Mouse (Mus musculus) bone marrow macrophage, adult 2 months (primary cell): ENCODE results near the gene Erich4. TPM values are rescaled to one million over a fixed set of nuclear protein-coding genes. Genes with fewer than 3 reads are reported as not detected.

Experiments
- H3K27ac ChIP-seq: 2 replicates; pipeline ENCODE4 v1.5.1; 2012; ENCODE audit warnings: low read depth, low read length; ENCODE audit not compliant: insufficient read depth
- H3K4me1 ChIP-seq: 2 replicates; pipeline ENCODE4 v1.6.1; 2012; ENCODE audit warnings: low read length; ENCODE audit not compliant: control insufficient read depth, insufficient read depth
- H3K4me3 ChIP-seq: 2 replicates; pipeline ENCODE4 v1.5.1; 2012; ENCODE audit warnings: mild to moderate bottlenecking, low read length, moderate library complexity; ENCODE audit not compliant: insufficient read depth
- CTCF ChIP-seq: IDR thresholded peaks from 2 replicates; pipeline ENCODE4 v1.5.1; 2012; ENCODE audit warnings: low read depth, mild to moderate bottlenecking, low read length, moderate library complexity
- POLR2A ChIP-seq: IDR thresholded peaks from 2 replicates; pipeline ENCODE4 v1.6.1; 2012; ENCODE audit warnings: mild to moderate bottlenecking, low read depth, low read length, borderline replicate concordance
- polyA plus RNA-seq: library from polyadenylated mRNA; stranded (reverse); fragments of >200 nt; gene quantifications from 2 replicates; pipeline ENCODE4 v1.2.4, GENCODE M21; 2012; ENCODE audit not compliant: missing spikeins, insufficient read depth, insufficient read length

The Erich4 gene
- polyA plus RNA-seq, 1 experiment = not detected

GRCm38 (mm10) chr7:25644136-25644535 lies 28.4 kb upstream of the Erich4 start:
- Histone ChIP-seq H3K4me3 (no peak overlapping the region), H3K4me1 (peaks cover 21% of the 10 kb centered on the region), H3K27ac (no peak overlapping the region)
- TF ChIP-seq CTCF (no peak), POLR2A (no peak)

- TF ChIP-seq POLR2A (no peak), CTCF (no peak)
- Histone ChIP-seq H3K27ac (no peak overlapping the region), H3K4me3 (no peak overlapping the region), H3K4me1 (peaks cover 10% of the 10 kb centered on the region)
These were observed 24.1 kb upstream of the Erich4 start for GRCm38 (mm10) chr7:25639754-25640153.

- H3K4me1 ChIP-seq = peaks cover 19% of the 10 kb centered on the region
- TF ChIP-seq POLR2A (no peak), CTCF (no peak)
- no peak overlapping the region for H3K4me3 ChIP-seq
- no peak overlapping the region for H3K27ac ChIP-seq
These were observed 21.4 kb upstream of the Erich4 start for GRCm38 (mm10) chr7:25637099-25637498.

GRCm38 (mm10) chr7:25636373-25636772 lies 20.7 kb upstream of the Erich4 start:
- H3K27ac ChIP-seq = no peak overlapping the region
- peaks cover 27% of the 10 kb centered on the region for H3K4me1 ChIP-seq
- no peak for TF ChIP-seq CTCF
- TF ChIP-seq POLR2A = no peak
- no peak overlapping the region for H3K4me3 ChIP-seq

GRCm38 (mm10) chr7:25632679-25633078 lies 17.0 kb upstream of the Erich4 start:
- no peak overlapping the region for H3K4me3 ChIP-seq
- peak overlapping the region; percentile 97 for H3K27ac ChIP-seq
- H3K4me1 ChIP-seq = peaks cover 39% of the 10 kb centered on the region
- no peak for TF ChIP-seq CTCF
- TF ChIP-seq POLR2A = no peak

GRCm38 (mm10) chr7:25628323-25628620 lies 12.6 kb upstream of the Erich4 start:
- H3K4me1 ChIP-seq = peaks cover 29% of the 10 kb centered on the region
- TF ChIP-seq POLR2A (no peak), CTCF (no peak)
- H3K4me3 ChIP-seq = peak overlapping the region; percentile 62
- no peak overlapping the region for H3K27ac ChIP-seq

- H3K27ac ChIP-seq = no peak overlapping the region
- peak overlapping the region; percentile 62 for H3K4me3 ChIP-seq
- TF ChIP-seq CTCF (no peak), POLR2A (no peak)
These were observed 12.0 kb upstream of the Erich4 start for GRCm38 (mm10) chr7:25627431-25628322.

GRCm38 (mm10) chr7:25626509-25627430 lies 11.1 kb upstream of the Erich4 start, which contains the start of gene B3gnt8:
B3gnt8 (plus strand) TSS chr7:25626654.
- TF ChIP-seq POLR2A (no peak), CTCF (no peak)
- peaks cover 16% of the 10 kb centered on the region for H3K4me1 ChIP-seq
- H3K27ac ChIP-seq = no peak within 1 kb of the TSS
- peak within 1 kb of the TSS; percentile 62 for H3K4me3 ChIP-seq

More at GRCm38 (mm10) chr7:25627431-25628322, 12.0 kb upstream of the Erich4 start:
- H3K4me1 ChIP-seq = peaks cover 24% of the 10 kb centered on the region

- no peak overlapping the region for H3K4me3 ChIP-seq
- H3K4me1 ChIP-seq = peaks cover 6% of the 10 kb centered on the region; the same call in 1 of the 2 replicates
- TF ChIP-seq CTCF (peak; percentile 60), POLR2A (no peak)
These were observed 10.0 kb upstream of the Erich4 start for GRCm38 (mm10) chr7:25625594-25626250.

More at GRCm38 (mm10) chr7:25625594-25626250, 10.0 kb upstream of the Erich4 start:
- no peak overlapping the region for H3K27ac ChIP-seq
